In the genomic region with DNA sequence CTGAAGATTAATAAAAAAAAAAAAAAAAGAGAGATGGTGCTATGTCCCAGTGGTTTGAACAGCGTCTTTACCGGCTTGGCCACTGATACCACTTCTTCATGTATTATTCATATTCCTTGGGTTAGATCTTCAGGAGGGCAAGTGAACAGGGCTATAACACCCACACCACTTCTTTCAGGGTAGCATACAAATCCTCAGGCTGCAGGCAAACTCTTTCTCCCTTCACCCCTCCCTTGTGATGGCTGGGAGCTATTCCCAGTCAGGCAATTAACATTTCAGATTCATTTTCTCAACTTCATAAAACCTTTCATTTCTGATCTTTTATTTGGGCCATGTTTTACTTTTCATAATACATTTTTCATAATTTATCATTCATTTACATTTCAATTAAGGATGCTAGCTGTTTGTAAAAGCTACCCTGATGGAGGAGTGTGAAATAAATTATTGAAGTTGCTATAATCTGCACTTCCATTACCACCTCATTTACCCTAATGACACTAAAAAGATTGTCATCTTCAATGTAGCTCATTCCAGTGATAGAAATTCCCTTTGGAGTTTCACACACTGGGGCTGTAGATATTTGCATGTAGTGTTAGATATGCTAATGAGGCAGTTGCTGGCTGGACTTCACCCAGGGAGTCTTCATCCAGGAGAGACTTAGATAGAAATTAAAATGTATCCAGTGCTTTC, we compare ENCODE assay signal across 24 mouse cellular contexts.
A peak's percentile ranks its signal among the peaks of the same experiment; 100 is the strongest.
DNase-seq lines count a peak whose midpoint lies in the region; ATAC-seq and TF ChIP-seq lines count a peak whose summit lies in the region.
"Had no signal": no experiment of that assay in that cellular context is flagged by ENCODE, and none has a peak within 500 bp of the region (broad histone marks: within the 10 kb centered on the region; RNA-seq: fewer than 3 reads in every experiment).

No protein-coding gene starts in this region.

- H3K4me3 ChIP-seq in hindbrain, embryonic 11.5 days (ENCODE audit: low read depth, low read length) = no peak overlapping the region
- no peak overlapping the region for H3K4me3 ChIP-seq in hindbrain, embryonic 16.5 days (ENCODE audit: low read length)
- H3K4me3 ChIP-seq in hindbrain, embryonic 14.5 days (replicated peaks; ENCODE audit: low read length) = no peak overlapping the region
- H3K4me3 ChIP-seq in neural tube, embryonic 13.5 days = no peak overlapping the region
- H3K4me3 ChIP-seq in liver, embryonic 11.5 days (ENCODE audit: low read depth, low read length) = no peak overlapping the region
- H3K4me3 ChIP-seq: embryonic facial prominence, embryonic 13.5 days; erythroblast, embryonic 14.5 days; intestine, embryonic 15.5 days; left cerebral cortex, adult 2 months; limb, embryonic 10.5 days; myocyte had no signal

- ATAC-seq in hindbrain, embryonic 11.5 days (ENCODE audit: low FRiP score) = peak; percentile 63
- no peak for ATAC-seq in hindbrain, embryonic 16.5 days
- peak; percentile 71; the same call in 1 of the 2 replicates for ATAC-seq in hindbrain, embryonic 14.5 days (ENCODE audit: low FRiP score)
- ATAC-seq in neural tube, embryonic 13.5 days (ENCODE audit: low read depth) = peak; percentile 19; the same call in 1 of the 2 replicates
- ATAC-seq in liver, embryonic 11.5 days (replicated peaks; ENCODE audit: low FRiP score) = no peak
- ATAC-seq: intestine, embryonic 15.5 days had no signal

- no peaks in the 10 kb centered on the region for H3K9me3 ChIP-seq in hindbrain, embryonic 11.5 days (ENCODE audit: control insufficient read depth, low read length)
- no peaks in the 10 kb centered on the region for H3K9me3 ChIP-seq in hindbrain, embryonic 16.5 days (ENCODE audit: control insufficient read depth, low read length)
- no peaks in the 10 kb centered on the region for H3K9me3 ChIP-seq in hindbrain, embryonic 14.5 days (ENCODE audit: control insufficient read depth, low read length)
- no peaks in the 10 kb centered on the region for H3K9me3 ChIP-seq in neural tube, embryonic 13.5 days
- no peaks in the 10 kb centered on the region for H3K9me3 ChIP-seq in liver, embryonic 11.5 days (ENCODE audit: control insufficient read depth, low read length)
- H3K9me3 ChIP-seq: embryonic facial prominence, embryonic 13.5 days; intestine, embryonic 15.5 days; limb, embryonic 10.5 days had no signal

- no peaks in the 10 kb centered on the region for H3K27me3 ChIP-seq in hindbrain, embryonic 11.5 days (ENCODE audit: control insufficient read depth, insufficient read depth, low read length)
- H3K27me3 ChIP-seq in hindbrain, embryonic 16.5 days (replicated peaks; ENCODE audit: control insufficient read depth, insufficient read depth, low read length) = no peaks in the 10 kb centered on the region
- H3K27me3 ChIP-seq in hindbrain, embryonic 14.5 days (ENCODE audit: control insufficient read depth, insufficient read depth, low read length) = no peaks in the 10 kb centered on the region
- no peaks in the 10 kb centered on the region for H3K27me3 ChIP-seq in neural tube, embryonic 13.5 days
- no peaks in the 10 kb centered on the region for H3K27me3 ChIP-seq in liver, embryonic 11.5 days (replicated peaks; ENCODE audit: control insufficient read depth, insufficient read depth, low read length)
- H3K27me3 ChIP-seq: embryonic facial prominence, embryonic 13.5 days; intestine, embryonic 15.5 days had no signal

- 84% methylated on average over 2 of the region's 2 CpGs for WGBS in hindbrain, embryonic 11.5 days
- 63% methylated on average over 2 of the region's 2 CpGs for WGBS in hindbrain, embryonic 16.5 days
- WGBS in hindbrain, embryonic 14.5 days = 63% methylated on average over 2 of the region's 2 CpGs
- WGBS in neural tube, embryonic 13.5 days = 61% methylated on average over 2 of the region's 2 CpGs
- 91% methylated on average over 2 of the region's 2 CpGs for WGBS in liver, embryonic 11.5 days

- no peaks in the 10 kb centered on the region for H3K36me3 ChIP-seq in hindbrain, embryonic 11.5 days (ENCODE audit: control insufficient read depth, insufficient read depth, low read length)
- H3K36me3 ChIP-seq in hindbrain, embryonic 16.5 days (ENCODE audit: control insufficient read depth, insufficient read depth, low read length) = no peaks in the 10 kb centered on the region
- H3K36me3 ChIP-seq in hindbrain, embryonic 14.5 days (replicated peaks; ENCODE audit: control insufficient read depth, insufficient read depth) = no peaks in the 10 kb centered on the region
- H3K36me3 ChIP-seq in neural tube, embryonic 13.5 days = no peaks in the 10 kb centered on the region
- no peaks in the 10 kb centered on the region for H3K36me3 ChIP-seq in liver, embryonic 11.5 days (ENCODE audit: control insufficient read depth, insufficient read depth, low read length)
- H3K36me3 ChIP-seq: embryonic facial prominence, embryonic 13.5 days; intestine, embryonic 15.5 days; limb, embryonic 10.5 days had no signal

- no peak overlapping the region for H3K9ac ChIP-seq in hindbrain, embryonic 11.5 days (ENCODE audit: low read depth, low read length)
- no peak overlapping the region for H3K9ac ChIP-seq in hindbrain, embryonic 16.5 days (ENCODE audit: low read depth, low read length)
- H3K9ac ChIP-seq in hindbrain, embryonic 14.5 days = no peak overlapping the region
- no peak overlapping the region for H3K9ac ChIP-seq in neural tube, embryonic 13.5 days
- H3K9ac ChIP-seq in liver, embryonic 11.5 days (ENCODE audit: low read depth, low read length) = no peak overlapping the region
- H3K9ac ChIP-seq: embryonic facial prominence, embryonic 13.5 days; intestine, embryonic 15.5 days had no signal

- no peak for TF ChIP-seq POLR2A in brain, embryonic 14.5 days (IDR thresholded peaks at IDR 0.05; ENCODE audit: borderline replicate concordance, extremely low read depth, insufficient read depth, insufficient read length, poor library complexity, severe bottlenecking)

- no peak overlapping the region for H3K4me2 ChIP-seq in hindbrain, embryonic 11.5 days (replicated peaks; ENCODE audit: low read depth, low read length)
- H3K4me2 ChIP-seq in hindbrain, embryonic 16.5 days (ENCODE audit: low read length) = no peak overlapping the region
- H3K4me2 ChIP-seq in hindbrain, embryonic 14.5 days (replicated peaks) = no peak overlapping the region
- H3K4me2 ChIP-seq in neural tube, embryonic 13.5 days = no peak overlapping the region
- H3K4me2 ChIP-seq in liver, embryonic 11.5 days = no peak overlapping the region
- H3K4me2 ChIP-seq: embryonic facial prominence, embryonic 13.5 days; heart, embryonic 11.5 days; intestine, embryonic 15.5 days had no signal

- DNase-seq in hindbrain, embryonic 11.5 days (ENCODE audit: low spot score) = no peak
- peak; percentile 82 for DNase-seq in brain, embryonic 14.5 days (ENCODE audit: low read depth)
- DNase-seq in hindbrain, embryonic 14.5 days (ENCODE audit: low spot score) = peak; percentile 31
- no peak for DNase-seq in adrenal gland, adult 18-20 months (ENCODE audit: low spot score in 2 of 2)
- DNase-seq in liver, embryonic 11.5 days (ENCODE audit: low spot score) = no peak
- DNase-seq: cerebellum, adult 2 months; cerebellum, postnatal 25 days; embryo, embryonic 11 days; gastrocnemius, postnatal 10 days; heart, adult 11 months; kidney, adult 8-10 months; kidney, postnatal 10 days; liver; lung, postnatal 4 days; retina, postnatal 1 day had no signal

- TF ChIP-seq CTCF in brain, embryonic 14.5 days (IDR thresholded peaks at IDR 0.05; ENCODE audit: borderline replicate concordance, extremely low read depth, insufficient read depth, insufficient read length) = no peak

- no peak overlapping the region for H3K27ac ChIP-seq in hindbrain, embryonic 11.5 days (ENCODE audit: low read depth, low read length)
- no peak overlapping the region for H3K27ac ChIP-seq in hindbrain, embryonic 16.5 days (ENCODE audit: low read depth, low read length)
- no peak overlapping the region for H3K27ac ChIP-seq in hindbrain, embryonic 14.5 days
- no peak overlapping the region for H3K27ac ChIP-seq in neural tube, embryonic 13.5 days (replicated peaks)
- no peak overlapping the region for H3K27ac ChIP-seq in liver, embryonic 11.5 days (ENCODE audit: low read depth, low read length)
- H3K27ac ChIP-seq: embryonic facial prominence, embryonic 13.5 days; intestine, embryonic 15.5 days; left cerebral cortex, adult 2 months; limb, embryonic 10.5 days had no signal

- no peaks in the 10 kb centered on the region for H3K4me1 ChIP-seq in hindbrain, embryonic 11.5 days (replicated peaks; ENCODE audit: control insufficient read depth, insufficient read depth, low read length)
- no peaks in the 10 kb centered on the region for H3K4me1 ChIP-seq in hindbrain, embryonic 16.5 days (ENCODE audit: control insufficient read depth, insufficient read depth, low read depth, low read length)
- H3K4me1 ChIP-seq in hindbrain, embryonic 14.5 days (replicated peaks; ENCODE audit: control insufficient read depth, insufficient read depth, low read length) = no peaks in the 10 kb centered on the region; the same call in 1 of the 2 replicates
- H3K4me1 ChIP-seq in neural tube, embryonic 13.5 days (replicated peaks) = 0 out of 2 replicates have a peak, but pooled peaks cover 3% of the 10 kb centered on the region
- no peaks in the 10 kb centered on the region for H3K4me1 ChIP-seq in liver, embryonic 11.5 days (replicated peaks; ENCODE audit: control insufficient read depth, insufficient read depth, low read length)
- H3K4me1 ChIP-seq: embryonic facial prominence, embryonic 13.5 days; intestine, embryonic 15.5 days; limb, embryonic 10.5 days had no signal

Comparison
In these comparisons a context has a peak if more than half of its experiments do, and no peak if none do; other contexts are left out.
1. ATAC-seq: peak in hindbrain, embryonic 11.5 days (single experiment), hindbrain, embryonic 14.5 days (single experiment) and neural tube, embryonic 13.5 days (single experiment); none in hindbrain, embryonic 16.5 days (single experiment) and liver, embryonic 11.5 days (single experiment).
2. DNase-seq: peak in brain, embryonic 14.5 days (single experiment) and hindbrain, embryonic 14.5 days (single experiment); none in hindbrain, embryonic 11.5 days (single experiment), adrenal gland, adult 18-20 months (0 of 2) and liver, embryonic 11.5 days (single experiment).